Mouse (Mus musculus) intestine, embryonic 14.5 days (tissue): Measurements from ENCODE around the gene Usp25. TPM values are rescaled to one million over a fixed set of nuclear protein-coding genes. Genes with fewer than 3 reads are reported as not detected.

Experiments used
- ATAC-seq: fragments of 200-750 bp; cut with Nextera tagmentation; replicated peaks from 2 replicates; pipeline ENCODE4 v1.8.0; 2017; ENCODE audit warnings: low read depth, moderate number of reproducible peaks, moderate TSS enrichment, moderate library complexity; ENCODE audit not compliant: low FRiP score, low TSS enrichment
- DNase-seq: peaks from one replicate; pipeline ENCODE4 v3.0.0-alpha.2; 2018; ENCODE audit warnings: low spot score
- H3K27ac ChIP-seq: fragments of 300-500 bp; sonication (generic); 2 replicates; pipeline ENCODE4 v1.5.1; 2014; ENCODE audit warnings: low read depth, mild to moderate bottlenecking, control low read depth
- H3K27me3 ChIP-seq: fragments of 300-500 bp; sonication (generic); replicated peaks from 2 replicates; pipeline ENCODE4 v1.6.1; 2014; ENCODE audit warnings: low read length, control low read depth; ENCODE audit not compliant: control insufficient read depth, insufficient read depth
- H3K36me3 ChIP-seq: fragments of 300-500 bp; sonication (generic); 2 replicates; pipeline ENCODE4 v1.6.1; 2014; ENCODE audit warnings: low read length, control low read depth; ENCODE audit not compliant: control insufficient read depth, insufficient read depth
- H3K4me1 ChIP-seq: fragments of 300-500 bp; sonication (generic); replicated peaks from 2 replicates; pipeline ENCODE4 v1.6.1; 2014; ENCODE audit warnings: low read length, control low read depth, mixed read lengths; ENCODE audit not compliant: control insufficient read depth, insufficient read depth
- H3K4me2 ChIP-seq: fragments of 300-500 bp; sonication (generic); 2 replicates; pipeline ENCODE4 v1.6.1; 2014; ENCODE audit warnings: low read length
- H3K4me3 ChIP-seq: fragments of 300-500 bp; sonication (generic); 2 replicates; pipeline ENCODE4 v1.5.1; 2014; ENCODE audit warnings: low read depth, low read length, control low read depth, mixed read lengths
- H3K9ac ChIP-seq: fragments of 300-500 bp; sonication (generic); 2 replicates; pipeline ENCODE4 v1.6.1; 2014; ENCODE audit warnings: mild to moderate bottlenecking, low read length
- H3K9me3 ChIP-seq: fragments of 300-500 bp; sonication (generic); 2 replicates; pipeline ENCODE4 v1.6.1; 2016; ENCODE audit warnings: low read length, control low read depth; ENCODE audit not compliant: control insufficient read depth
- WGBS: fragments of 180-500 bp; shearing (Covaris S2); extraction: QIAGEN DNeasy Blood & Tissue Kit; methylation state at CpG from one replicate; pipeline ENCODE4 v1.1.7; 2014; 5-methylcytosine and 5-hydroxymethylcytosine counted together
- polyA plus RNA-seq: library from polyadenylated mRNA; unstranded; fragments of >200 nt; fragmentation: Nextera tagmentation; extraction: Ambion mirVana; gene quantifications from 2 replicates; pipeline ENCODE4 v1.2.1, GENCODE M21; 2014

Gene Usp25
- polyA plus RNA-seq, 1 experiment from 2014 or later, result 23.7 TPM

GRCm38 (mm10) chr16:77140651-77141050 lies 127.1 kb downstream of the Usp25 start:
- H3K27ac ChIP-seq, result no peak overlapping the region
- H3K9me3 ChIP-seq, result no peaks in the 10 kb centered on the region
- H3K27me3 ChIP-seq, result no peaks in the 10 kb centered on the region
- 93% methylated on average over 7 of the region's 7 CpGs for WGBS
- H3K36me3 ChIP-seq, result no peaks in the 10 kb centered on the region
- H3K4me1 ChIP-seq, result no peaks in the 10 kb centered on the region
- no peak overlapping the region for H3K4me3 ChIP-seq
- no peak for DNase-seq
- ATAC-seq, result no peak
- H3K4me2 ChIP-seq, result no peak overlapping the region
- no peak overlapping the region for H3K9ac ChIP-seq

- Histone ChIP-seq H3K36me3 (no peaks in the 10 kb centered on the region), H3K9me3 (no peaks in the 10 kb centered on the region), H3K4me3 (no peak overlapping the region), H3K4me2 (no peak overlapping the region), H3K27me3 (no peaks in the 10 kb centered on the region), H3K9ac (no peak overlapping the region), H3K4me1 (no peaks in the 10 kb centered on the region), H3K27ac (no peak overlapping the region)
- DNase-seq (no peak), ATAC-seq (no peak)
- WGBS, result 97% methylated on average over 5 of the region's 5 CpGs
These were observed 133.3 kb downstream of the Usp25 start for GRCm38 (mm10) chr16:77146801-77147200.

DNA sequence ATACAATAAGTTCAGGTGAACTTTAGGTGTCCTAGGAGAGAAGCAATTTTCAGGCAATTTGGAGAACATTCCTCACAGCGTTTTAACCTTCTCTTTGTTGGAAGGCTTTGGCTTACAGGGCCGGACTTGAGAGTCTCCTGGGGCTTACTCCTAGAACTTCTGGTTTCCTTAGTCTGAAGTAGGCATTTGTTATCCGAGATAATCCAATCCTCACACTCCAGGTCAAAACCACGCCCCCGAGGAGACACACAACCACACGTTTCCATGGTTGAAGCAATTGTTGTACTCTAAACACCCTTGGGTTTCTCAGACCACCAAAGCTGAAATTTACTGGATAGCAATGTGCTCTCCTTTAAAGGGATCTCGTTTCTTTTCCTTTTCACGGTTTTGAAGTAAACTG lies 136.8 kb downstream of the Usp25 start:
- Histone ChIP-seq H3K27me3 (no peaks in the 10 kb centered on the region), H3K27ac (no peak overlapping the region), H3K9ac (no peak overlapping the region), H3K4me1 (no peaks in the 10 kb centered on the region), H3K9me3 (no peaks in the 10 kb centered on the region), H3K36me3 (no peaks in the 10 kb centered on the region), H3K4me2 (no peak overlapping the region), H3K4me3 (no peak overlapping the region)
- 61% methylated on average over 8 of the region's 8 CpGs for WGBS
- ATAC-seq (no peak), DNase-seq (no peak)

DNA sequence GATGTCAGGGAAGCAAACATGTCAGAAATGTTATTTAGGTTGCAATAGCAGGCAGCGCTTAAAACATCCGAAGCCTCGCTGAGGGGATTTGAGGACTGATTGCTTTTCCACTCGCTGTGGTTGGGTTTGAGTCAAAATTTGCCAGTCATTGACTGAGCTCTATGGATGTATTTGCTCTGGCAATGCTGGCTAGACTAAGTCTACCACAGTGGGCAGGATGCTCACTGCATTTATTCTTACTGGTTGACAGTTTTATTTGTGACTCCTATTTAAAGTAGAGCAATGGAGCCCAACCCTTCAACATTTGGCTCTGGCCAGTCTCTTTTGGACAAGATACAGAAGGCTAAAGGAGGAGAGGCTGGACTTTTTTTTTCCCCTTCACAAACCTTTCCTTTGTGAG lies 137.4 kb downstream of the Usp25 start:
- Histone ChIP-seq H3K9me3 (no peaks in the 10 kb centered on the region), H3K27me3 (no peaks in the 10 kb centered on the region), H3K36me3 (no peaks in the 10 kb centered on the region), H3K4me2 (no peak overlapping the region), H3K4me1 (no peaks in the 10 kb centered on the region), H3K4me3 (no peak overlapping the region), H3K9ac (no peak overlapping the region), H3K27ac (no peak overlapping the region)
- DNase-seq (no peak), ATAC-seq (no peak)
- 61% methylated on average over 4 of the region's 4 CpGs for WGBS

DNA sequence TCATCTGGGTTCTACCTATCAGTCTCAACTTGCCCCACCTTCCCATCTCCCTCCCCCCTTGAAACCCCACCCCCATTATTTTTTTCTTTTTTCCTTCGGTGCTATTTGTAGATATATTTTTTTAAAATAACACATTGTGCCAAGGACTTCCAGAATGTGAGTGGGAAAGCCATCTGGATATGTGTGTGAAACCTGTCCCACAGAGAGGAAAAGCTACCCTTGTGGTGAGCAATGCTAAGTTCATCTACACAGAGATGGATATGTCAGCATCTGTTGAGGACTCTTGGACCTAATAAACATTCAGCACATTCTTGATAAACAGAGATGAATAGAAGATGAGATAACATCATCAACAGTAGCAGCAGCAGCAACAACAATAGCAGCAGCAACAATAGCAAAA lies 138.8 kb downstream of the Usp25 start:
- Histone ChIP-seq H3K4me3 (no peak overlapping the region), H3K36me3 (no peaks in the 10 kb centered on the region), H3K4me2 (no peak overlapping the region), H3K9me3 (no peaks in the 10 kb centered on the region), H3K27me3 (no peaks in the 10 kb centered on the region), H3K4me1 (no peaks in the 10 kb centered on the region), H3K27ac (no peak overlapping the region), H3K9ac (no peak overlapping the region)
- ATAC-seq (no peak), DNase-seq (no peak)
- WGBS, result 87% methylated on average over 1 of the region's 1 CpGs

- ATAC-seq (no peak), DNase-seq (no peak)
- Histone ChIP-seq H3K36me3 (no peaks in the 10 kb centered on the region), H3K27ac (no peak overlapping the region), H3K4me2 (no peak overlapping the region), H3K9me3 (no peaks in the 10 kb centered on the region), H3K4me1 (no peaks in the 10 kb centered on the region), H3K9ac (no peak overlapping the region), H3K27me3 (no peaks in the 10 kb centered on the region), H3K4me3 (no peak overlapping the region)
- WGBS, result 59% methylated on average over 1 of the region's 1 CpGs
These were observed 139.8 kb downstream of the Usp25 start for GRCm38 (mm10) chr16:77153216-77153715.

- ATAC-seq, result no peak
- Histone ChIP-seq H3K27me3 (no peaks in the 10 kb centered on the region), H3K9ac (no peak overlapping the region), H3K27ac (no peak overlapping the region), H3K4me1 (no peaks in the 10 kb centered on the region), H3K9me3 (no peaks in the 10 kb centered on the region), H3K36me3 (no peaks in the 10 kb centered on the region), H3K4me3 (no peak overlapping the region), H3K4me2 (no peak overlapping the region)
- no peak for DNase-seq
- WGBS, result 81% methylated on average over 2 of the region's 2 CpGs
These were observed 140.3 kb downstream of the Usp25 start for GRCm38 (mm10) chr16:77153815-77154214.

DNA sequence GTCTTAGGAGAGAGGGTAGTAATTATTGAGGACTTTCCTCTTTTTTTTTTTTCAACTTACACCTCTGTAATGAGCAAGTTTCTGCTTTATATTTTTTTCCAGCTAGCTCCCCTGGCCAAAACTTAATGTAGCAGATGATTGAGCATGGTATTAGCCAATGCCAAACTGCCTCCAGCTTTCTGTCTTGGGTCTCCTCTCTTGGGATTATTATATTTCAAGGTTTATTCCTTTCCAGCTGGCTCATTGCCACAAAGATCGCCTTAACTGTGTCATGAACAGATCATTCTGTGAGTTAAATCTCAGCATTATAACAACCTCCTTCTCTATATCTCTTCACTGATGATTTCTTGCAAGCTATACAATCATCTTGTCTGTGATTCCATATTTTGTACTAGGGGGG lies 141.3 kb downstream of the Usp25 start:
- Histone ChIP-seq H3K9ac (no peak overlapping the region), H3K4me3 (no peak overlapping the region), H3K9me3 (no peaks in the 10 kb centered on the region), H3K27me3 (no peaks in the 10 kb centered on the region), H3K36me3 (no peaks in the 10 kb centered on the region), H3K27ac (no peak overlapping the region), H3K4me1 (no peaks in the 10 kb centered on the region), H3K4me2 (no peak overlapping the region)
- 84% methylated on average over 1 of the region's 1 CpGs for WGBS
- ATAC-seq (no peak), DNase-seq (no peak)
